Mouse (Mus musculus) telencephalon, adult 2 months (tissue): ENCODE measurements around the gene Etv5.
A peak's percentile ranks its signal among the peaks of the same experiment; 100 is the strongest.

ENCODE experiments used
- DNase-seq: peaks from one replicate; pipeline ENCODE4 v3.0.0-alpha.2; 2011; ENCODE audit warnings: low read depth, low spot score

The Etv5 gene

GRCm38 (mm10) chr16:22430211-22430951 lies 9.1 kb downstream of the Etv5 start:
- peak; percentile 65 for DNase-seq

GRCm38 (mm10) chr16:22429377-22429776 lies 10.1 kb downstream of the Etv5 start:
- DNase-seq = no peak

DNA sequence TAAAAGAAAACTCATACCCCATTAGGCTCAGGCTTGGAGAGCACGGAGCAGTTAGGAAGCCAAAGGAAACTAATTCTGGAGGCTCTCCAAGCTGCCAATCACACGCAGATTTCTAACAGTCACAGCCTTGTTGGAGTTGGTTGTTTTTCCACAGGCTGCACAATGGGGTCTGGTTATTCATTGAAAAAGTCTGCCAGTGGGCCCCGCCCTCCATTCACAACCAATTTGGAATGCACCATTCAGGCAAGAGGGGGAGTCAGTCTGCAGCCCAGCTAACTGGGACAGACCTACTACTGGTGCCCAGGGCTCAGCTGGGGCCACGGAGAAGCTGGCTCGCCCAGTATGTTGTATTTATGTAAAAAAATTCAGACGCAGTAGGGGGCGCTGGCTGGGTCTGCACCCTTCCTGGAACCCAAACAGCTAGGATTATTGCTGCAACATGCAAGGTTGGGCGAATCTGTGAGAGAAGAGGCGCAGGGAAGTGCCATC lies 10.6 kb downstream of the Etv5 start:
- DNase-seq = peak; percentile 79

DNA sequence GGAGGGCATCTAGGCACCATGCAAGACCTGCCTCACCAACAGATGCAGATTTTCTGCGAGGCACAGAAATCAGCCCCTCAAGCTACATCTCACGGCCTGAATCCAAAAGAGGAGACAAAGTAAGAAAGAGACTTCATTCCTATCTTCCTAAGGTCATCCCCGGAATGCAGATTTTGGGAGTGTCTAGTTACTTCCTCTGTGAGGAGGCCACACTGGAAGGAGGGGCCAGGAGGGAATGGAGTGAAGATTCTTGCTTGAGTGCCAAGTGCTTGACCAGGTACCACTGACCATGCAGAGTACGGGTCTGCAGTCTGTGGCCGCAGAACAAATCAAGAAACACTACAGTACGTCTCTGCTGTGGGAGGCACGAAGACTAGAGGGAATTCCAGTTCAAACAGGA lies 12.7 kb downstream of the Etv5 start:
- DNase-seq = no peak

- DNase-seq = no peak
Observed at GRCm38 (mm10) chr16:22422256-22422655, 17.3 kb downstream of the Etv5 start.

DNA sequence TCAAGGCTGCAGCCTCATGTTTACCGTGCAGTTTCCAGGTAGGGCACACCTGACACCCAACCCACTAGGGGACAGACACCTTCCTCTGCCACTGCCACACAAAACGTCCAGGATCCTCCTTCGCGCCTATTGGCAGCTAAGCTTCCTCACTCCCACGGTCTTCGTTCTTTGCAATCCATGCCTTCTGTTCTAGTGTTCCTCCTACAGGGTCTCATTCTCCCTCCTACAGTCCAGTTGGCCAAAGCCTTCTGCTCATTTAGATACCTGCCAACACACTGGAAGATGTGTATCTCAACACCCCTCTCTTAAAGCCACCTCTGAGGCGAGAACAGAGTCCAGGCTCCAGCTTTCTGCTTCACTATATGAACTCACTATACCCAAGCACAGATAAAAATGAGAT lies 21.6 kb downstream of the Etv5 start:
- DNase-seq = peak; percentile 81

GRCm38 (mm10) chr16:22417044-22417443 lies 22.5 kb downstream of the Etv5 start:
- no peak for DNase-seq

DNA sequence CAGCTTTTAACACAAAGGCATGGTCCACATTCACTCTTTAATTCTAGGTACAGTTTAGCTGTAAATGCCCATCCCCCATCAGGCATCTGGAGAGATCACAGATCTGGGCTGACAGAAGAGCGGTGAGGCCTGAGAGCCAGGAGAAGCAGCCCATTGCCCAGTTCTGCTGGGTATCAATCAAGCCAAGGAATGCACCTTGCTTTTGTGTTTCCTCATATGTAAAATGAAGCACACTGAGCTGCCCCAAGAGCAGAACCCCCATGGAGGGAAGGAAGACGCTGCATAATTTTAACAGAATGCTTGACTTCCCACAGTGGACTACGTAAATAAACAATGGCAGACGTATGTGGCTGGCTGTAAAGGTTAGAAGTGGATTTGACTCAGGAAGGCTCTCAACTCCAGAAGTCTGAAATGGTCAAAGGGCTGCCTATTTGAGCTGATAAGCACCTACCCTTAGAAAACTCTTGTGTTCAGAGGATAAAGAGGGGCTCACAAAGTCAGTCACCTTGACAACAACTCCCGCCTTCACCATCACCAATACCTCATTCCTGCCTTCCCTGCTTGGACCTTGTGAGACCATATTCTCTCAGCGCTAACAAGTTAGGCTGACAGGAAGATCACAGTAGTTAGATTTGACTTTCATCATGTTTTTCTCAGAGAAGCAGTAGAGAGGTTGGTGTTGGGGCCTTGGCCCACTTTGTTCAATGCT lies 23.2 kb downstream of the Etv5 start:
- DNase-seq = no peak

- no peak for DNase-seq
Observed at GRCm38 (mm10) chr16:22414205-22414754, 25.2 kb downstream of the Etv5 start.

DNA sequence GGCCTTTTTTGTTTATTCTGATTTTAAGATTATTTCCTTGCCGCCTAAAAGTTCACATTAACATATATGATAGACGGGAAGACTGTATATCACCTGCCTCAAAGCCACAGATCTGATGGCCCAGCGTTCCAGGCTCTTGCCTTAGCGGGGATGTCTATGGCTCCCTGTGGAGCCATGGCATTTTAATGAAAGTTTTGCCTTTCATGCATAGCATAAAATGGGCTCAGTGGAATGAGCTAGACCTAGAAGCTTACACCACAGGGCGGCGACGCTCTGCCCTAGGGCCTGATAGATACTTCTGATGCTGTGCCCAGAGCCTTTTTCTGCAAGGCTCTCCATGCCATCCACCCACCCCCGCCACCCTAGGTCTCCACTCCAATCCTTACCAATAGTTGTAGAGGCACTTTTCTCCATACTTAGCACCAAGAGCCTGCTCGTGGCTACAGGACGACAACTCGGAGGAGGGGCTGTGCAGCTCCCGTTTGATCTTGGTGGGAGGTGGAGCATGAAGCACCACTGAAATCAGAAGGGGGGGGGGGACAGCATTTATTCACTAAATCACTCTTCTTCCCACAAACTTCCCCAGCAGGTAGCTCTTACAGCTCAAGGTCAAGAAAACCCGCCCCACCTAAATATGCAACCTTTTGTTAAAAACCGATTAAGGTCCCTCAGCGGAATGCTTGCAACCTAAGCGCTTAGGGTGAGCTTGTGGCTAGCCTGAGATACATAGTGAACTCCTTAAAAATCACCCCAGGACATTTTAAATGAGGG lies 26.9 kb downstream of the Etv5 start:
- DNase-seq = no peak

DNA sequence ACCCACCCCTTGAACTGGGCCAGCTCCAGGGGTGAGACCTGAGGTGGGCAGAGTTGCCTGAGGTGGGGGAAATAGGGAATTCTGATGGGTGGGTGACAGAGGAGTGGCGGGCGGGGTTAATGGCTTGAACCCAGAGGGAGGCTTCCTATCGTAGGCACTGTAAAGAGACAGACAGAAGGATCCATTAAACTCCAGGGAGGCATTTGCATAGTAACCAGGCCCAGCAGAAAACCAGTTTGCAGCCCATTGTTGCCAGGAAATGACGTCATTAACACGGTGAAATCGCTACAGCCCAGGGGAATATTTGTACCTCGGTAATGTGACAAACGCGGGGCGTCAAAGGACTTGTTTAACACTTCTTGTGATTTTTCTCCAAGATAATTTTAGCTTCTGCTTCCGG lies 27.8 kb downstream of the Etv5 start:
- no peak for DNase-seq

GRCm38 (mm10) chr16:22410000-22410399 lies 29.5 kb downstream of the Etv5 start:
- no peak for DNase-seq

DNA sequence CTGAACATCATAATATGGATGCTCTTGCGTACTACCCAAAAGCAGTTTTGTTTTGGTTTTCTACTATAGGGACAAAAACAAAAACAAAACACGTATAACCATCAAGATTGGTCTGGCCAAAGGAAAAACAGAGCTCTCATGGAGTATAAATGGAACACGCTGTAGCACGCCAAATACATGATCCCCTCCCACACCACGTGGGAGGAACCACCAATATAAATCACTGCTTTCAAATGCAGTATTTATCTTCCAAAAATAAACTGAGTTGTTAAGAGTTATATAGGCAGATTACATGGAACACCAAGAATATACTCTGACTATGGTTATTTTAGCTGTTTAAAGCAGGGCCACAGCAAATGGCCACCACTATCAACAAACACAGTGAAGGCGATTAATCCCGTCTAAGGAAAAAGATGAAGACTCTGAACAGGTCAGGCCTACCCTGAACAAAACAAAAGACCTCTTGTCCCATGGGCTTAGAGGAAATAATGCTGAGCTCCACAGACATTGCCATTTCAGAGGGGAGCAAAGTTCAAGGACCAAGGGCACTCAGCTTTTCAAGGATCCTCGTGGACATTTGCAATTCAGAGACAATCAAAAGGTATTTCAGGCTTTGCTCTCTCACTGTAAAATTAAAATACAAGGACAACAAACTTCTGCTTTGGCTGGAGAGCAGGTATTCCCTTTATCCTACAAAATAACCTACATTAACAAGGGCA lies 30.7 kb downstream of the Etv5 start:
- peak; percentile 73 for DNase-seq

GRCm38 (mm10) chr16:22406747-22407146 lies 32.8 kb downstream of the Etv5 start:
- no peak for DNase-seq

GRCm38 (mm10) chr16:22406050-22406449 lies 33.5 kb downstream of the Etv5 start:
- no peak for DNase-seq

DNA sequence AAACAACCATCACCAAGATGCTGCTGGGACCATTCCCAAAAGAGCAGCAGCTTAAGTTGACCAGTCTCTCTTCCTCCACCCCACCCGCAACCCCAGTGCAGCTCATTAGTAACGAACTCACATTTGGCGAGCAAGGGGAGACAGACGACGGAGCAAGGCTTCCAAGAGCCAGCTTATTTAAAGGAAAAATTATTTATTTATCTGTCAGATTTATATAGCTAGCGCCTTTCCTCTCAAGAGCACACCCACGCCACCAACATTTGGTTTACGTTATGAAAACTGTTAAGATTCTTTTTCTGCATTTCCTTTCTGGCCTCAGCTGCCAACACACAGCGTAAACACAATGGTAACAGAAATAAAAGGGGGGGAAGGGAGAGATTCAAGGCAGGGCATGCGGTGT lies 34.0 kb downstream of the Etv5 start:
- DNase-seq = no peak

DNA sequence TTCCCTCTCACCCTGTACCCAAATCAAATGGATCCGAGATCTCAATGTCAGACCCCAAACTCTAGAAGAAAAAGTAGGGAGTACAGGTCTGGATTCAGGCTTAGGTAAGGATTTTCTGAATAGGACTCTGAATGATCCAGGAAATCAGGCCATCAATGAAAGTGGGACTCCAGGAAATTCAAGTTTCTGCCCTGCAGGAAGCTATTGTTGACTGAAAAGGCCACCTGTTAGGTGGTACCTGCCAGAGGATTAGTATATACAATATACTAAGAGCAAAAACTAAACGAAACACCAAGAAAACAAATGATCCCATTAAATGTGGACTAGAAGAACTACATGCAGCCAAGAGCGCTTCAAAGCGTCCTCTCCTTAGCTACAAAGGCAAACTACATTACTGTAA lies 35.8 kb downstream of the Etv5 start:
- no peak for DNase-seq

DNA sequence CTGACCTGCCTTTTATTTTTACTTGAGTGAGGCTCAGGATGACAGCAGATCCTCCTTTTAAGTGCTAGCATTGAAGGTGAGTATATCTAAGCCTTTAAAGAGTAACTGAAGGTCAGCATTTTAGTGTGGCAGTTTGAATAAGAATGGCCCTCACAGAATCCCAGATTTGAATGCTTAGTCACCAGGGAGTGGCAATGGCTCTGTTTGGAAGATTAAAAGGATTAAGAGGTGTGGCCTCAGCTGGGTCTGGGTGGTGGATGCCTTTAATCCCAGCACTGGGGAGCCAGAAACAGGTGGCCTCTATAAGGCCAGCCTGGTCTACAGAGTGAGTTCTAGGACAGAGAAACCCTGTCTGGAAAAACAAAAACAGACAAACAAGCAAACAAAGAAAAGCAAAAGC lies 36.9 kb downstream of the Etv5 start:
- DNase-seq = no peak

GRCm38 (mm10) chr16:22400226-22400625 lies 39.3 kb downstream of the Etv5 start:
- no peak for DNase-seq

DNA sequence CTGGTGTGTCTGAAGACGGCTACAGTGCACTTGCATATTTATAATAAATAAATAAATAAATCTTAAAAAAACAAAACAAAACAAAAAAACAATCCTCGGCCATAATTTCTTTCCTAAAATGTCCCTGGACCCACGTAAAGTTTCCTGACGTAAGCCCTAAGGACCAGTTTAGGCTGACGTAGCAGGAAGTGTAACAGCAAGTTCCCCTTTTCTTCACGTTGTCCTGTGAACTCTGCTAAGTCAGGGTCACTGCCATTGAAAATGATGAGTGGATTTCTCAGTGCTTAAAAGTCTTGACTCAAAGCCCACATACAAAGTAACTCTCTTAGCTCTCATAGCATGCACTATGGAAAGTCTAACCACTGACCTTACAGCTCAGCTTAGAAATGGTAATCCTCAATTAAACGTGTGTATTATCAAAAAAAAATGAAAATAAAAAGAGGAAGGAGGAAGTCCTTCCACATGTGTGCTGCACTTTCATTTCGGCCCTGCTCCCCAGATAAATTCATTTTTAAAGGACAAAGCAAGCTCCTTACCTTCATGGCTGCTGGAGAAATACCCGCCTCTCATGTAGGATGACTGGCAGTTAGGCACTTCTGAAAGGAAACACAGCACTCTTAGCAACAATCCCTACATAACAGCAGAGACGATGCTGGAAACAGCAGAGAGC lies 40.6 kb downstream of the Etv5 start:
- DNase-seq = no peak

DNA sequence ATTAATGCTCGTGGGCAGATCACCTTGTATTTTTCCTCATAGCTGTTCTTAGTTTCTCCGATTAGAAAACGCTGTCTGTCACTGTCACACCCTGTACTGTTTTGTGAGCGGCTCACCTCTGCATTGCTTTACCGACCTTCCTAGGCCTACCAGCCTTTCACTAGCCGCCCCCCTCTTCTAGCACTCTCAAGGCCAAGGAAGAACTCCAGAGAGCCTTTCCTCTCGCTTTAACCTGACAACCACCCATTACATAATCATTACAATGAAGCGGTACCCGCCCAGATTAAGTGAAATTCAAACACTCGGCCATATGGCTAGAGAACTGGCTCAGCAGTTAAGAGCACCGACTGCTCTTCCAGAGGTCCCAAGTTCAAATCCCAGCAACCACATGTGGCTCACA lies 41.2 kb downstream of the Etv5 start:
- DNase-seq = no peak
